Mouse (Mus musculus): ENCODE measurements around the gene Gpam. TPM values are rescaled to one million over a fixed set of nuclear protein-coding genes. Genes with fewer than 3 reads are reported as not detected.
"Not testable (repeated sequence)": the region's sequence is repeated elsewhere in the genome, so short reads cannot be mapped to it uniquely, and the experiment has no call there.

Gpam gene
- polyA plus RNA-seq, 1 experiment from 2014 or later, result 28.7 TPM

GRCm38 (mm10) chr19:55164162-55164561 is 37.1 kb upstream of the Gpam start:
- 92% methylated on average over 1 of the region's 1 CpGs for WGBS
- no peak for ATAC-seq (ENCODE audit: low FRiP score, low TSS enrichment)

GRCm38 (mm10) chr19:55162271-55162670 is 35.2 kb upstream of the Gpam start:
- no peak overlapping the region for H3K4me2 ChIP-seq (ENCODE audit: low read length)
- no peak overlapping the region for H3K4me3 ChIP-seq (replicated peaks; ENCODE audit: low read depth, low read length)
- 77% methylated on average over 4 of the region's 4 CpGs for WGBS
- no peak for DNase-seq
- H3K36me3 ChIP-seq (ENCODE audit: control insufficient read depth, insufficient read depth, low read length), result no peaks in the 10 kb centered on the region
- no peak for ATAC-seq (ENCODE audit: low FRiP score, low TSS enrichment)
- no peaks in the 10 kb centered on the region for H3K9me3 ChIP-seq (ENCODE audit: control insufficient read depth, low read length)
- H3K27ac ChIP-seq (replicated peaks; ENCODE audit: low read depth, low read length), result no peak overlapping the region
- no peaks in the 10 kb centered on the region for H3K4me1 ChIP-seq (ENCODE audit: control insufficient read depth, insufficient read depth, low read length)
- H3K27me3 ChIP-seq (ENCODE audit: control insufficient read depth, insufficient read depth, low read length), result no peaks in the 10 kb centered on the region
- no peak overlapping the region for H3K9ac ChIP-seq (replicated peaks; ENCODE audit: low read length)

More at GRCm38 (mm10) chr19:55164162-55164561, 37.1 kb upstream of the Gpam start:
- Histone ChIP-seq H3K27ac (replicated peaks; ENCODE audit: low read depth, low read length) (no peak overlapping the region), H3K9me3 (ENCODE audit: control insufficient read depth, low read length) (no peaks in the 10 kb centered on the region), H3K9ac (replicated peaks; ENCODE audit: low read length) (no peak overlapping the region), H3K36me3 (ENCODE audit: control insufficient read depth, insufficient read depth, low read length) (no peaks in the 10 kb centered on the region), H3K27me3 (ENCODE audit: control insufficient read depth, insufficient read depth, low read length) (no peaks in the 10 kb centered on the region), H3K4me1 (ENCODE audit: control insufficient read depth, insufficient read depth, low read length) (no peaks in the 10 kb centered on the region), H3K4me2 (ENCODE audit: low read length) (no peak overlapping the region), H3K4me3 (replicated peaks; ENCODE audit: low read depth, low read length) (no peak overlapping the region)
- no peak for DNase-seq

- Histone ChIP-seq H3K4me3 (replicated peaks; ENCODE audit: low read depth, low read length) (no peak overlapping the region), H3K4me1 (ENCODE audit: control insufficient read depth, insufficient read depth, low read length) (no peaks in the 10 kb centered on the region), H3K9me3 (ENCODE audit: control insufficient read depth, low read length) (no peaks in the 10 kb centered on the region), H3K9ac (replicated peaks; ENCODE audit: low read length) (no peak overlapping the region), H3K27ac (replicated peaks; ENCODE audit: low read depth, low read length) (no peak overlapping the region), H3K36me3 (ENCODE audit: control insufficient read depth, insufficient read depth, low read length) (no peaks in the 10 kb centered on the region), H3K27me3 (ENCODE audit: control insufficient read depth, insufficient read depth, low read length) (no peaks in the 10 kb centered on the region), H3K4me2 (ENCODE audit: low read length) (no peak overlapping the region)
- 92% methylated on average over 6 of the region's 6 CpGs for WGBS
- ATAC-seq (ENCODE audit: low FRiP score, low TSS enrichment), result no peak
- no peak for DNase-seq
Observed at GRCm38 (mm10) chr19:55159826-55160225, 32.8 kb upstream of the Gpam start.

- 67% methylated on average over 8 of the region's 8 CpGs for WGBS
- Histone ChIP-seq H3K9me3 (ENCODE audit: control insufficient read depth, low read length) (no peaks in the 10 kb centered on the region), H3K27me3 (ENCODE audit: control insufficient read depth, insufficient read depth, low read length) (no peaks in the 10 kb centered on the region), H3K4me1 (ENCODE audit: control insufficient read depth, insufficient read depth, low read length) (no peaks in the 10 kb centered on the region), H3K9ac (replicated peaks; ENCODE audit: low read length) (no peak overlapping the region), H3K4me2 (ENCODE audit: low read length) (no peak overlapping the region), H3K4me3 (replicated peaks; ENCODE audit: low read depth, low read length) (no peak overlapping the region), H3K36me3 (ENCODE audit: control insufficient read depth, insufficient read depth, low read length) (no peaks in the 10 kb centered on the region), H3K27ac (replicated peaks; ENCODE audit: low read depth, low read length) (no peak overlapping the region; the same call in 1 of the 2 replicates)
- no peak for ATAC-seq (ENCODE audit: low FRiP score, low TSS enrichment)
- DNase-seq, result peak; percentile 12
Observed at GRCm38 (mm10) chr19:55158606-55159005, 31.6 kb upstream of the Gpam start.

GRCm38 (mm10) chr19:55157029-55157428 is 30.0 kb upstream of the Gpam start:
- Histone ChIP-seq H3K4me1 (ENCODE audit: control insufficient read depth, insufficient read depth, low read length) (no peaks in the 10 kb centered on the region), H3K27me3 (ENCODE audit: control insufficient read depth, insufficient read depth, low read length) (no peaks in the 10 kb centered on the region), H3K9ac (replicated peaks; ENCODE audit: low read length) (no peak overlapping the region), H3K4me2 (ENCODE audit: low read length) (no peak overlapping the region), H3K4me3 (replicated peaks; ENCODE audit: low read depth, low read length) (no peak overlapping the region), H3K27ac (replicated peaks; ENCODE audit: low read depth, low read length) (no peak overlapping the region), H3K36me3 (ENCODE audit: control insufficient read depth, insufficient read depth, low read length) (no peaks in the 10 kb centered on the region), H3K9me3 (ENCODE audit: control insufficient read depth, low read length) (no peaks in the 10 kb centered on the region)
- DNase-seq (no peak), ATAC-seq (ENCODE audit: low FRiP score, low TSS enrichment) (no peak)
- 86% methylated on average over 7 of the region's 7 CpGs for WGBS

- Histone ChIP-seq H3K9me3 (ENCODE audit: control insufficient read depth, low read length) (no peaks in the 10 kb centered on the region), H3K4me2 (ENCODE audit: low read length) (no peak overlapping the region), H3K4me3 (replicated peaks; ENCODE audit: low read depth, low read length) (no peak overlapping the region), H3K36me3 (ENCODE audit: control insufficient read depth, insufficient read depth, low read length) (no peaks in the 10 kb centered on the region), H3K27me3 (ENCODE audit: control insufficient read depth, insufficient read depth, low read length) (no peaks in the 10 kb centered on the region), H3K9ac (replicated peaks; ENCODE audit: low read length) (no peak overlapping the region), H3K27ac (replicated peaks; ENCODE audit: low read depth, low read length) (no peak overlapping the region), H3K4me1 (ENCODE audit: control insufficient read depth, insufficient read depth, low read length) (no peaks in the 10 kb centered on the region)
- DNase-seq, result no peak
- 93% methylated on average over 6 of the region's 6 CpGs for WGBS
- ATAC-seq (ENCODE audit: low FRiP score, low TSS enrichment), result no peak
Observed at GRCm38 (mm10) chr19:55152983-55153382, 25.9 kb upstream of the Gpam start.

- ATAC-seq (ENCODE audit: low FRiP score, low TSS enrichment), result not testable (repeated sequence)
- WGBS, result 73% methylated on average over 5 of the region's 6 CpGs
Observed at GRCm38 (mm10) chr19:55152274-55152673, 25.2 kb upstream of the Gpam start.

GRCm38 (mm10) chr19:55149646-55150045 is 22.6 kb upstream of the Gpam start:
- no peak overlapping the region for H3K9ac ChIP-seq (replicated peaks; ENCODE audit: low read length)
- DNase-seq, result no peak
- H3K4me1 ChIP-seq (ENCODE audit: control insufficient read depth, insufficient read depth, low read length), result 0 out of 2 replicates have a peak, but pooled peaks cover under 1% of the 10 kb centered on the region
- no peaks in the 10 kb centered on the region for H3K36me3 ChIP-seq (ENCODE audit: control insufficient read depth, insufficient read depth, low read length)
- no peaks in the 10 kb centered on the region for H3K27me3 ChIP-seq (ENCODE audit: control insufficient read depth, insufficient read depth, low read length)
- H3K4me2 ChIP-seq (ENCODE audit: low read length), result no peak overlapping the region
- H3K27ac ChIP-seq (replicated peaks; ENCODE audit: low read depth, low read length), result no peak overlapping the region
- WGBS, result 90% methylated on average over 6 of the region's 6 CpGs
- H3K9me3 ChIP-seq (ENCODE audit: control insufficient read depth, low read length), result no peaks in the 10 kb centered on the region
- no peak for ATAC-seq (ENCODE audit: low FRiP score, low TSS enrichment)
- no peak overlapping the region for H3K4me3 ChIP-seq (replicated peaks; ENCODE audit: low read depth, low read length)

More at GRCm38 (mm10) chr19:55152274-55152673, 25.2 kb upstream of the Gpam start:
- H3K4me1 ChIP-seq (ENCODE audit: control insufficient read depth, insufficient read depth, low read length); H3K27ac ChIP-seq (replicated peaks; ENCODE audit: low read depth, low read length); H3K36me3 ChIP-seq (ENCODE audit: control insufficient read depth, insufficient read depth, low read length); H3K4me3 ChIP-seq (replicated peaks; ENCODE audit: low read depth, low read length); DNase-seq; H3K9ac ChIP-seq (replicated peaks; ENCODE audit: low read length); H3K27me3 ChIP-seq (ENCODE audit: control insufficient read depth, insufficient read depth, low read length); H3K4me2 ChIP-seq (ENCODE audit: low read length); H3K9me3 ChIP-seq (ENCODE audit: control insufficient read depth, low read length): not testable (repeated sequence)

- no peak overlapping the region for H3K27ac ChIP-seq (replicated peaks; ENCODE audit: low read depth, low read length)
- H3K9me3 ChIP-seq (ENCODE audit: control insufficient read depth, low read length), result no peaks in the 10 kb centered on the region
- ATAC-seq (ENCODE audit: low FRiP score, low TSS enrichment), result no peak
- H3K4me1 ChIP-seq (ENCODE audit: control insufficient read depth, insufficient read depth, low read length), result peaks cover 11% of the 10 kb centered on the region; the same call in 1 of the 2 replicates
- H3K9ac ChIP-seq (replicated peaks; ENCODE audit: low read length), result no peak overlapping the region
- no peak overlapping the region for H3K4me2 ChIP-seq (ENCODE audit: low read length)
- H3K36me3 ChIP-seq (ENCODE audit: control insufficient read depth, insufficient read depth, low read length), result no peaks in the 10 kb centered on the region
- 92% methylated on average over 6 of the region's 6 CpGs for WGBS
- no peaks in the 10 kb centered on the region for H3K27me3 ChIP-seq (ENCODE audit: control insufficient read depth, insufficient read depth, low read length)
- no peak overlapping the region for H3K4me3 ChIP-seq (replicated peaks; ENCODE audit: low read depth, low read length)
- DNase-seq, result no peak
Observed at GRCm38 (mm10) chr19:55148109-55148508, 21.1 kb upstream of the Gpam start.
